Mouse (Mus musculus) ES-Bruce4 (cell line): ENCODE data around the gene Syt17. TPM values are rescaled to one million over a fixed set of nuclear protein-coding genes. Genes with fewer than 3 reads are reported as not detected.

Experiments used
- H3K27ac ChIP-seq: 2 replicates; pipeline ENCODE4 v1.5.1; 2012; ENCODE audit warnings: low read length, inconsistent platforms; ENCODE audit not compliant: insufficient read depth
- H3K27me3 ChIP-seq: 2 replicates; pipeline ENCODE4 v1.6.1; 2012; ENCODE audit warnings: mild to moderate bottlenecking, low read length, inconsistent platforms; ENCODE audit not compliant: control insufficient read depth, poor library complexity, insufficient read depth, severe bottlenecking
- H3K36me3 ChIP-seq: 2 replicates; pipeline ENCODE4 v1.6.1; 2012; ENCODE audit warnings: inconsistent platforms, mild to moderate bottlenecking, low read length, moderate library complexity; ENCODE audit not compliant: control insufficient read depth, poor library complexity, insufficient read depth, severe bottlenecking
- H3K4me1 ChIP-seq: one replicate; pipeline ENCODE4 v1.8.1; 2011; ENCODE audit warnings: low read length; ENCODE audit not compliant: control insufficient read depth, insufficient read depth
- H3K4me3 ChIP-seq: 2 replicates; pipeline ENCODE4 v1.5.1; 2011; ENCODE audit warnings: low read depth, mild to moderate bottlenecking, low read length
- H3K9ac ChIP-seq: 2 replicates; pipeline ENCODE4 v1.6.1; 2012; ENCODE audit warnings: low read depth, mild to moderate bottlenecking, inconsistent platforms; ENCODE audit not compliant: poor library complexity, severe bottlenecking
- H3K9me3 ChIP-seq: replicated peaks from 2 replicates; pipeline ENCODE4 v1.6.1; 2012; ENCODE audit warnings: mild to moderate bottlenecking, low read length, inconsistent platforms; ENCODE audit not compliant: control insufficient read depth, poor library complexity, insufficient read depth, severe bottlenecking
- CTCF ChIP-seq: IDR thresholded peaks from one replicate; pipeline ENCODE4 v1.8.1; 2011; ENCODE audit warnings: low read depth, low read length
- EP300 ChIP-seq: IDR thresholded peaks from 2 replicates; pipeline ENCODE4 v1.6.1; 2011; ENCODE audit warnings: low read depth, low read length; ENCODE audit not compliant: insufficient read depth
- POLR2A ChIP-seq: IDR thresholded peaks from one replicate; pipeline ENCODE4 v1.8.1; 2011; ENCODE audit warnings: low read length; ENCODE audit not compliant: insufficient read depth
- polyA plus RNA-seq: library from polyadenylated mRNA; stranded (reverse); fragments of >200 nt; gene quantifications from 2 replicates; pipeline ENCODE4 v1.2.4, GENCODE M21; 2011; ENCODE audit warnings: low read depth; ENCODE audit not compliant: missing spikeins, insufficient read depth, insufficient read length

Syt17 gene
- polyA plus RNA-seq, 1 experiment: 4.0 TPM

- no peak overlapping the region for H3K9ac ChIP-seq
- H3K27me3 ChIP-seq: no peaks in the 10 kb centered on the region
- no peaks in the 10 kb centered on the region for H3K36me3 ChIP-seq
- no peak overlapping the region for H3K4me3 ChIP-seq
- TF ChIP-seq EP300: no peak
- TF ChIP-seq CTCF: no peak
- TF ChIP-seq POLR2A: no peak
- no peak overlapping the region for H3K27ac ChIP-seq
- no peaks in the 10 kb centered on the region for H3K4me1 ChIP-seq
- H3K9me3 ChIP-seq: no peaks in the 10 kb centered on the region
Measured at GRCm38 (mm10) chr7:118481047-118481810, 33.2 kb upstream of the Syt17 start.

- TF ChIP-seq EP300: no peak
- TF ChIP-seq CTCF: no peak
- TF ChIP-seq POLR2A: no peak
- Histone ChIP-seq H3K9ac (no peak overlapping the region), H3K9me3 (no peaks in the 10 kb centered on the region), H3K4me1 (no peaks in the 10 kb centered on the region), H3K27ac (no peak overlapping the region), H3K36me3 (no peaks in the 10 kb centered on the region), H3K27me3 (no peaks in the 10 kb centered on the region), H3K4me3 (no peak overlapping the region)
Measured at GRCm38 (mm10) chr7:118480160-118480709, 32.2 kb upstream of the Syt17 start.

- no peak overlapping the region for H3K9ac ChIP-seq
- no peaks in the 10 kb centered on the region for H3K27me3 ChIP-seq
- no peak overlapping the region for H3K27ac ChIP-seq
- H3K36me3 ChIP-seq: no peaks in the 10 kb centered on the region
- TF ChIP-seq EP300 (no peak), POLR2A (no peak), CTCF (no peak)
- no peak overlapping the region for H3K4me3 ChIP-seq
- no peaks in the 10 kb centered on the region for H3K4me1 ChIP-seq
- H3K9me3 ChIP-seq: no peaks in the 10 kb centered on the region
Measured at GRCm38 (mm10) chr7:118478835-118479312, 30.9 kb upstream of the Syt17 start.

- TF ChIP-seq CTCF (no peak), POLR2A (no peak), EP300 (no peak)
- H3K4me3 ChIP-seq: no peak overlapping the region
Measured at GRCm38 (mm10) chr7:118476428-118476827, 28.4 kb upstream of the Syt17 start.

GRCm38 (mm10) chr7:118475008-118475705 is 27.1 kb upstream of the Syt17 start:
- H3K27me3 ChIP-seq: no peaks in the 10 kb centered on the region
- H3K9me3 ChIP-seq: no peaks in the 10 kb centered on the region
- no peaks in the 10 kb centered on the region for H3K4me1 ChIP-seq
- no peak overlapping the region for H3K27ac ChIP-seq
- H3K9ac ChIP-seq: no peak overlapping the region
- no peaks in the 10 kb centered on the region for H3K36me3 ChIP-seq
- H3K4me3 ChIP-seq: no peak overlapping the region
- TF ChIP-seq CTCF (no peak), EP300 (no peak), POLR2A (no peak)

More at GRCm38 (mm10) chr7:118476428-118476827, 28.4 kb upstream of the Syt17 start:
- no peaks in the 10 kb centered on the region for H3K4me1 ChIP-seq
- no peaks in the 10 kb centered on the region for H3K36me3 ChIP-seq
- H3K9me3 ChIP-seq: no peaks in the 10 kb centered on the region
- no peak overlapping the region for H3K27ac ChIP-seq
- no peak overlapping the region for H3K9ac ChIP-seq
- H3K27me3 ChIP-seq: no peaks in the 10 kb centered on the region

- Histone ChIP-seq H3K27me3 (no peaks in the 10 kb centered on the region), H3K27ac (no peak overlapping the region), H3K9ac (no peak overlapping the region), H3K9me3 (no peaks in the 10 kb centered on the region), H3K4me3 (no peak overlapping the region), H3K36me3 (no peaks in the 10 kb centered on the region), H3K4me1 (no peaks in the 10 kb centered on the region)
- no peak for TF ChIP-seq POLR2A
- TF ChIP-seq CTCF: no peak
- no peak for TF ChIP-seq EP300
Measured at GRCm38 (mm10) chr7:118472886-118473285, 24.9 kb upstream of the Syt17 start.
